Mouse (Mus musculus) c-Kit-positive CD71-positive TER-119-positive erythroid progenitor cells, embryonic 14.5 days (primary cell): ENCODE data around the gene Adamts14.
A peak's percentile ranks its signal among the peaks of the same experiment; 100 is the strongest.

Source experiments
- DNase-seq: peaks from one replicate; pipeline ENCODE4 v3.0.0-alpha.2; 2013; ENCODE audit warnings: low spot score

Gene Adamts14

GRCm38 (mm10) chr10:61178687-61179086, 94.6 kb downstream of the Adamts14 start:
- DNase-seq: no peak

GRCm38 (mm10) chr10:61177751-61178150, 95.5 kb downstream of the Adamts14 start:
- no peak for DNase-seq

- no peak for DNase-seq
These were observed 96.9 kb downstream of the Adamts14 start for GRCm38 (mm10) chr10:61176221-61176790.

DNA sequence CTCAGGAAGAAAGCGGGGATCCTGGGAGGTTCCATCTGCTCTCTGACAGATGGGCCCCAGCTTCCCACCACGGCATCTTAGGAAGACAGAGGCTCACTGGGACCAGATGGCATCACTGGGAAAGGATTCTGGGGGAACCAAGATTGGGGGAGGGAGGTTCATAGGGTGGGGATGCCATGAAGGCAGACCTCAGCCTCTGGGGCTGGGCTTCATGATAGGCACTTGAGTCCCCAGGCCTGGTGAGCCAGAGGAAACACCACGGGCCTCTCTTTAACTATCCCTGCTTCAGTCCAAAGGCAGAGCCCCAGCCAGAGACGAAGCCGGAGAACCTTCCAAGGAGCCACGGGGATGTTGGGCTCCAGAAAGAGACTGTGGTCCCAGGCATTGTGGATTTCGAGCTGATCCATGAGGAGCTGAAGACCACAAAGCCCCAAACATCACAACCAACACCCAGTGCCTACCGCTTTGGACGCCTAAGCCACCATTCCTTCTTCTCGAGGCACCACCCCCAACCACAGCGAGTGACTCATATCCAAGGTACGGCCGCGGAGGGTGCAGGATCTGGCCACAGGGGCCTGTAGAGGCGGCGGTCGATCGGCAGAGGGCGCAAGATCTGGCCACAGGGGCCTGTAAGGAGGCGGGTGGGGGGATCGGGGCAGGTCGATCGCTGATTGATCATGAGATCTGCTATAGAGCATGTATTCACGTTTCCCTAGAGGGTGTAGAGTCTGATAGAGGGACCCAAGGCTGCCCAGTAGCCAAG, 97.6 kb downstream of the Adamts14 start:
- DNase-seq: peak; percentile 27

GRCm38 (mm10) chr10:61174711-61175441, 98.4 kb downstream of the Adamts14 start:
- no peak for DNase-seq

DNA sequence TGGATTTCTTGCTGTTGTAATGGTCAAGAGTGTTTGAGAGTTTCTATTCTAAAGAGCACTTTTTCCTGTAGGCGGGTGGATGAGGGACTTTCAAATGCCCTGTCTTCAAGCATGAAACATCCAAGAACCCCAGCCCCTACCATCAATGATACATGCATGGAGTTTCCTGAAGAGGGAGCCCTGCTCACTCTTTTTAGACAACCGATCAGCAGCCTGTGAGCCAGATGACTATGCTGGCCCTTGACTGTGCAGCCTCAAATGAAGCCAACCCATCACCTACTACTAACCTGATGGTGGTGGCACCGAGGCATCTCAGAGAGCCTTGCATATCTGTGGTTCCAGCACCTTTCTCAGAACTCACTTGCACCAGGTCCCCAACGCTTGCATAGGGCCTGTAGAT, 100.7 kb downstream of the Adamts14 start:
- no peak for DNase-seq

GRCm38 (mm10) chr10:61171654-61172053, 101.6 kb downstream of the Adamts14 start, which contains the start of gene Tbata:
Gene Tbata, plus strand, starts transcription at chr10:61171954.
- DNase-seq: no peak

DNA sequence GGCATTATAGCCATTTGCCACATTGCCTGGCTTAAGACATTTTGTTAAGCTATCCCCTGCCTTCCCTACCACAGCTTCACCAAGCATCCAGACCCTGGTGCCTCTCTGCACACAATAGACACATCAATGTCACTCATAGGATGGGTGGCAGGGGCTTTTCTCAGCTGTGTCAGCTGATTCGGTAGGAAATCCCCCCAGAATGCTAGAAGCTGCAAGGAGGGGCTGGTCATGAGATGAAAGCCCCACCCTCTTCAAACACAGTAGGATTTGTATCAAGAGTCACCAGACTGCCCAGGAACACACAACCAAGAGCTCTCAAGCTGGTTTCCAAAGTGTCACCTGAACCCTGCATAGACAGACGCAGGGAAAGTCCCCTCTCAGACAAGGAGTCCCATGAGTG, 104.8 kb downstream of the Adamts14 start:
- DNase-seq: no peak

GRCm38 (mm10) chr10:61167333-61168096, 105.7 kb downstream of the Adamts14 start:
- DNase-seq: no peak

GRCm38 (mm10) chr10:61162366-61162765, 110.9 kb downstream of the Adamts14 start:
- no peak for DNase-seq

DNA sequence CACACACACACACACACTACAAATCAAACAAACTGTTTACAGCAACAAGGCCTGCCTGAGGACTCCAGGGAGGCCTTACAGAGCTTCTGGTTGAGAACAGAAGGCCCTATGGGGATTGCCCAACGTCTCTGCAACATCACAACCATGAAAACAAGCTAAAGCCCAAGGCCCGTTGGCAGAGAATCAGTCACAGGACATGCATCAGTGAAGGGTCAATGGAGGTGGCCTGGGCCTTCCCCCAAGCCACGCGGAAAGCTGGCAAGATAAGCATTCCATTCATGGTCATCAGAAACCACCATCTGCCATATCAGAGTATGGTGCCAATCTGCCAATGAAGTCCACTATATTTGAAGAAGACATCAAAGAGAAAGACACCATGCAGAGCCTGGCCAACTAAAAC, 112.6 kb downstream of the Adamts14 start:
- no peak for DNase-seq

- no peak for DNase-seq
These were observed 113.1 kb downstream of the Adamts14 start for GRCm38 (mm10) chr10:61160089-61160488.

- no peak for DNase-seq
These were observed 114.6 kb downstream of the Adamts14 start for GRCm38 (mm10) chr10:61158594-61158993.

DNA sequence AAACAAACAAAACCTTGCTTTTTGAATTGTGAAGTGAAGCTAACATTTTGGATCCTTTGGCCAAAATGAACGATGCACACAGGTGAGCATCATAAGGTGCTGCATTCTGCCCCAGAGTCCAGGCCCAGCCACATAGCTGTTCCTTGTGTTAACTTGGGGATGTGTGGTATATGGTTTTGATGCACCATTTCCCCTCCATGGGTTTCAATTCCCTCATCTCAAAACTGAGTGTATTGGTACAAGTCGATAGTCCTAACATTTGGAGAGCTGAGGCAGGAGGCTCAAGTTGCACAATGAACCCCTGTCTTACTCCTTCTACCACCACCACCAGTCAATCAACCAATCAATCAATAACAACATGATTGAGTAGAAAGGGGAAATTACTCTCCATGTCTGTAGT, 116.8 kb downstream of the Adamts14 start:
- DNase-seq: no peak

- no peak for DNase-seq
These were observed 117.6 kb downstream of the Adamts14 start for GRCm38 (mm10) chr10:61155611-61156010.

DNA sequence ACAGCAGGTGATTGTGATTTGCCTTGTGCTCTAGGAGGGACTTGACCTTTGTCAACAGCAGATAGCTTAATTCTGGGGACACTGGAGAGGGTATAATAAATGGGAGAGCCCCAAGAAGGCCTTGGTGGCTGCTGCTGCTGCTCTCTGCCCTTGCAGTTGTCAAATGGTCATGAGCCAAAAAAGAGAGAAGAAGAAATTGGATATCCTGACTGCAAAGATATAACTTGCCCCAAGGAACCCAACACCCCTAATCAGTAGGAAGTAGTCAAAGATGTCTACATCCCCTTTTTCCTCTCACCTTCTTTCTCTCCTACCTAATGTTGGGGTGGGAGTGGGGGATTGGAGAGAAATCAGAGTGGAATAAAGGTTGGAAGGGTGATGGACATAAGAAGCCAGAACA, 121.1 kb downstream of the Adamts14 start:
- DNase-seq: no peak

DNA sequence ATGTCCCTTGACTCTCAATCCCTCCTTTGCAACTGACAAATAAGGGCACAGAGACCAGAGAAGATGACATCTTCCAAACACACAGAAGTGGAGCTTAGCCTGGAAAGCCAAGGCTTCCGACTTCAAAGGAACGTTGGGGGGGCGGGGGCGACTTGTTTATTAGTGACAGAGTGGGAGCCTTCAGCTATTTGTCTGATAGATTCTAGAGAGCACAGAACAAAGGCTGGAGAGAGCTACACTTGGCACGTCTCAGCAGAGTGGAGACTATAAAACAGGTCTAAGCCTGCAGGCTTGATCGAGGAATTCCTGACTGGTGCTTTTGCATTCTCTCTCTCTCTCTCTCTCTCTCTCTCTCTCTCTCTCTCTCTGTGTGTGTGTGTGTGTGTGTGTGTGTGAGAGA, 122.6 kb downstream of the Adamts14 start:
- DNase-seq: no peak

- peak; percentile 71 for DNase-seq
These were observed 123.8 kb downstream of the Adamts14 start for GRCm38 (mm10) chr10:61149476-61149875.

GRCm38 (mm10) chr10:61147157-61148040, 125.8 kb downstream of the Adamts14 start, which contains the start of gene Sgpl1:
Gene Sgpl1, minus strand, starts transcription at chr10:61147703.
- DNase-seq: peak; percentile 79
